Mouse (Mus musculus): ENCODE measurements around the gene Ptpn20.

DNA sequence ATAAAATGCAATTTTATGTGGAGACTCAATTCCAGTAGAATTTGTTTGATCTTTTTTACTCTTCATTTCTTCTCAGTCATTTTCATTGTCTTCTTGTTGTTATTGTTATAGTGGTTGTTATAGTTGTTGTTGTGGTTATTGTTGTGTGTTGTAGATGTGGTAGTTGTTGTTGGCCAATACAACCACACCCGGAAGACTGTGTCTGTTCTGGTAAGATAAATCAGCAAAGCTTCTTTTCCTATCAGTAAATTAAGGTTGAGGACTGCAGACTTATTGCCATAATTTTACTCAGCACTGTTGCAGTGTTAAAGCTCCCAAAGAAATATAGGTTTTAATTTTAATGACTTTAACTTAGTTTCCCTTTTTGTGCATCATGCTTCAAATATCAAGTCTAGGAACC is 45.8 kb downstream of the Ptpn20 start:
- TF ChIP-seq EP300 (IDR thresholded peaks at IDR 0.05; ENCODE audit: low read depth) = no peak
- no peak for TF ChIP-seq CTCF (IDR thresholded peaks at IDR 0.05; ENCODE audit: low read depth)

All from heart, postnatal 0 days (tissue).